Mouse (Mus musculus) kidney, postnatal 0 days (tissue): ENCODE measurements around the gene Hoxb6. TPM values are rescaled to one million over a fixed set of nuclear protein-coding genes. Genes with fewer than 3 reads are reported as not detected.

Source experiments
- ATAC-seq: fragments of 200-750 bp; cut with Nextera tagmentation; replicated peaks from 2 replicates; pipeline ENCODE4 v1.8.0; 2017; ENCODE audit warnings: low read depth, moderate number of reproducible peaks, moderate TSS enrichment, moderate library complexity; ENCODE audit not compliant: low FRiP score
- DNase-seq: peaks from one replicate; pipeline ENCODE4 v3.0.0-alpha.2; 2016; ENCODE audit warnings: low spot score
- H3K27ac ChIP-seq: fragments of 300-500 bp; sonication (generic); 2 replicates; pipeline ENCODE4 v1.5.1; 2014; ENCODE audit warnings: mild to moderate bottlenecking
- H3K27me3 ChIP-seq: fragments of 300-500 bp; sonication (generic); 2 replicates; pipeline ENCODE4 v1.6.1; 2014; ENCODE audit warnings: low read length, mixed read lengths; ENCODE audit not compliant: insufficient read depth
- H3K36me3 ChIP-seq: fragments of 300-500 bp; sonication (generic); 2 replicates; pipeline ENCODE4 v1.6.1; 2014; ENCODE audit warnings: low read length, mixed read lengths; ENCODE audit not compliant: insufficient read depth
- H3K4me1 ChIP-seq: fragments of 300-500 bp; sonication (generic); replicated peaks from 2 replicates; pipeline ENCODE4 v1.6.1; 2014; ENCODE audit warnings: antibody characterized with exemption, low read length, mixed read lengths; ENCODE audit not compliant: insufficient read depth
- H3K4me2 ChIP-seq: fragments of 300-500 bp; sonication (generic); 2 replicates; pipeline ENCODE4 v1.6.1; 2014; ENCODE audit warnings: mild to moderate bottlenecking, low read length, moderate library complexity, mixed read lengths
- H3K4me3 ChIP-seq: fragments of 300-500 bp; sonication (generic); replicated peaks from 2 replicates; pipeline ENCODE4 v1.5.1; 2014; ENCODE audit warnings: low read depth, low read length
- H3K9ac ChIP-seq: fragments of 300-500 bp; sonication (generic); 2 replicates; pipeline ENCODE4 v1.6.1; 2014; ENCODE audit warnings: low read depth, low read length
- H3K9me3 ChIP-seq: fragments of 300-500 bp; sonication (generic); replicated peaks from 2 replicates; pipeline ENCODE4 v1.6.1; 2016; ENCODE audit warnings: low read length, inconsistent platforms, mixed read lengths
- CTCF ChIP-seq: IDR thresholded peaks from 2 replicates; pipeline ENCODE4 v1.5.1; 2016; ENCODE audit warnings: antibody characterized with exemption, low read depth, mild to moderate bottlenecking, moderate library complexity
- WGBS: fragments of 180-500 bp; shearing (Covaris S2); extraction: QIAGEN DNeasy Blood & Tissue Kit; methylation state at CpG from one replicate; pipeline ENCODE4 v1.1.7; 2014; 5-methylcytosine and 5-hydroxymethylcytosine counted together
- polyA plus RNA-seq: library from polyadenylated mRNA; unstranded; fragments of >200 nt; fragmentation: Nextera tagmentation; extraction: Ambion mirVana; gene quantifications from 2 replicates; pipeline ENCODE4 v1.2.1, GENCODE M21; 2015

The Hoxb6 gene
- polyA plus RNA-seq, 1 experiment from 2014 or later = 45.0 TPM

GRCm38 (mm10) chr11:96317608-96318367 is 25.5 kb downstream of the Hoxb6 start, which contains the start of gene Hoxb4:
Gene Hoxb4, plus strand, starts transcription at chr11:96318267.
- H3K36me3 ChIP-seq = 0 out of 2 replicates have a peak, but pooled peaks cover 7% of the 10 kb centered on the region
- peak within 1 kb of the TSS; percentile 96 for H3K4me2 ChIP-seq
- WGBS = 6% methylated on average over 28 of the region's 28 CpGs
- peak within 1 kb of the TSS; percentile 99 for H3K27ac ChIP-seq
- no peaks in the 10 kb centered on the region for H3K27me3 ChIP-seq
- ATAC-seq (peak; percentile 9), DNase-seq (no peak)
- peaks cover 23% of the 10 kb centered on the region; the same call in 1 of the 2 replicates for H3K4me1 ChIP-seq
- H3K4me3 ChIP-seq = peak within 1 kb of the TSS; percentile 83
- TF ChIP-seq CTCF = no peak
- no peaks in the 10 kb centered on the region for H3K9me3 ChIP-seq
- peak within 1 kb of the TSS; percentile 98 for H3K9ac ChIP-seq

GRCm38 (mm10) chr11:96318368-96319070 is 26.2 kb downstream of the Hoxb6 start:
- Histone ChIP-seq H3K4me2 (peak overlapping the region; percentile 96), H3K36me3 (0 out of 2 replicates have a peak, but pooled peaks cover 7% of the 10 kb centered on the region), H3K27ac (peak overlapping the region; percentile 99), H3K9ac (peak overlapping the region; percentile 98), H3K4me1 (peaks cover 31% of the 10 kb centered on the region), H3K27me3 (no peaks in the 10 kb centered on the region), H3K4me3 (peak overlapping the region; percentile 83), H3K9me3 (no peaks in the 10 kb centered on the region)
- no peak for TF ChIP-seq CTCF
- DNase-seq (peak; percentile 97), ATAC-seq (peak; percentile 74)
- under 1% methylated on average over 45 of the region's 45 CpGs for WGBS

GRCm38 (mm10) chr11:96319071-96319902 is 27.0 kb downstream of the Hoxb6 start:
- peak; percentile 98 for DNase-seq
- H3K9me3 ChIP-seq = no peaks in the 10 kb centered on the region
- H3K27ac ChIP-seq = peak overlapping the region; percentile 99
- peak overlapping the region; percentile 96 for H3K4me2 ChIP-seq
- TF ChIP-seq CTCF = no peak
- no peaks in the 10 kb centered on the region for H3K27me3 ChIP-seq
- peak overlapping the region; percentile 83 for H3K4me3 ChIP-seq
- under 1% methylated on average over 34 of the region's 34 CpGs for WGBS
- peaks cover 37% of the 10 kb centered on the region for H3K4me1 ChIP-seq
- H3K9ac ChIP-seq = peak overlapping the region; percentile 98
- peak; percentile 80 for ATAC-seq
- 0 out of 2 replicates have a peak, but pooled peaks cover 7% of the 10 kb centered on the region for H3K36me3 ChIP-seq

- peak; percentile 82 for DNase-seq
Observed at GRCm38 (mm10) chr11:96319910-96320309, 27.6 kb downstream of the Hoxb6 start.

GRCm38 (mm10) chr11:96320688-96321087 is 28.4 kb downstream of the Hoxb6 start:
- Histone ChIP-seq H3K4me1 (peaks cover 42% of the 10 kb centered on the region), H3K9ac (peak overlapping the region; percentile 88), H3K4me3 (peak overlapping the region; percentile 83), H3K27me3 (no peaks in the 10 kb centered on the region), H3K36me3 (0 out of 2 replicates have a peak, but pooled peaks cover 7% of the 10 kb centered on the region), H3K9me3 (no peaks in the 10 kb centered on the region), H3K4me2 (peak overlapping the region; percentile 96), H3K27ac (peak overlapping the region; percentile 99)
- TF ChIP-seq CTCF = no peak
- ATAC-seq = no peak
- DNase-seq = no peak
- WGBS = 10% methylated on average over 17 of the region's 17 CpGs

More at GRCm38 (mm10) chr11:96319910-96320309, 27.6 kb downstream of the Hoxb6 start:
- Histone ChIP-seq H3K4me3 (peak overlapping the region; percentile 83), H3K27ac (peak overlapping the region; percentile 99), H3K9ac (peak overlapping the region; percentile 88), H3K4me1 (peaks cover 40% of the 10 kb centered on the region), H3K36me3 (0 out of 2 replicates have a peak, but pooled peaks cover 7% of the 10 kb centered on the region), H3K27me3 (no peaks in the 10 kb centered on the region), H3K4me2 (peak overlapping the region; percentile 96), H3K9me3 (no peaks in the 10 kb centered on the region)
- WGBS = under 1% methylated on average over 29 of the region's 29 CpGs
- 0 out of 2 replicates have a peak, but pooled peaks have one; percentile 0 for ATAC-seq
- TF ChIP-seq CTCF = no peak
